Mouse (Mus musculus): Measurements from ENCODE around the gene Tmed10.

Tmed10 gene

DNA sequence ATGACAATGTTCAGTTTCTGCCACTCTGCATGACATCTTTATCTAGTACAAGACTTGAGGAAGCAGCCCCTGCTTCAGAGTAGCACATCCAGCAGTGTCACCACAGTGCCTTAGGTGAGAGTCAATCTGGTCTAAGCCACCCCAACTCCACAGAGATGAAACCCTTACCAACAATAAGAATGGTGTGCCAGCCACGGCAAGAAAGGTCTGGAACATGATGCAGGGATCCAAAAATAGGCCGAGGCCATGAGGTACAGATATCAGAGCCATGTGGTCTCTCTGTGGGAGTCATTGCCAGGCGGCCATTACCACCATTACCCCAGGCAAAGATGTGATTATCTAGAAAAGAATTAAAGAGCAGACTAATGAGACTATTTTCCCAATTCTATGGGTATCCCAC, 66.0 kb downstream of the Tmed10 start:
- no peak for DNase-seq (ENCODE audit: low spot score in 2 of 2)

DNA sequence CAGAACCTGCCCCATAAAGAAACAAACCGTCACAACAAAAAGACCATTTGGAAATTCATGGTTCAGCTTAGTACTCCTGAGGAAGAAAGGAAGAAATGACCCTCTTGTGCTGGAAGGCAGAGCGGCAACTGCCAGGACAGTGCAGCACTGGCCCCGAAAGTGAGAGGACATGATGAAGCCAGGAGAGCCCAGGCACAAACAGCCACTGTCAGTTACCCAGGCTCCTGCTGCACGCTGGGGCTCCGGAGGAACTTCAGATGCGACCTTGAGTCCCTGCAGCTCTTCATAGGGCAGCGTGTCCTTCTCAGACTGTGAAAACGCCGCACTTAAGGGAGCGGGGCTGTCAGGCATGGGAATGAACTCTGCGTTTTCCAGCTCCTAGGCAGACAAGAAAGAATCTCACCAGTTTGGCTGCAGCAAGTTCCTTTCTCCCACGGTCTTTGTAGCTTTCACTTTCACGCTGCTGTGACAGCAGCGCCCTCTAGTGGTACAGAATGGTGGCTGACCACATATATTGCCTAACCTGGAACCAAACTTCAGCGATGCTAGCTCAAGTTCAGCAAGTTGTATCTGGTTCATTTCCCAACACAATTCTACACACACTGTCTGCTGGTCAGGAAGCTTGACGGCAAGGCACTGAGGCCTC, 69.3 kb downstream of the Tmed10 start:
- peak; percentile 57 to 80 for DNase-seq (ENCODE audit: low spot score in 2 of 2)

DNA sequence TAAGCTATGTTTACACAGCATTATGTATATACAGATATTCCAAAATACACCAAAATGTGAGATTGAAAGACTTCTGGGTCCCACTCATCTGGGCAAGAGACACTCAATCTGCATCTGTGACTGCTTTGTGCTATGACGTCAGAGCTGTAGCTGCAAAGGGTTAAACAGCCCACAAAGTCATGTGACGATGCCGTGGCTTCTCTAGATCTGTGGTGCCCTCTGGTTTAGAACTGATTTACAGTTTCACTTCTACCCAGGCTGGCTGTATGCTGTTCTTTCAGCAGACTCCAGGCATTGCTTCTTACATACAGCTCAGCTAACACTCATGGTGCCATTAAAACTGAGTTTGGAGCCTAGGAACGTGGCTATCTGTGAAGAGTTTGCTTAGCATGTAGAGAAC, 69.9 kb downstream of the Tmed10 start:
- DNase-seq (ENCODE audit: low spot score in 2 of 2), result no peak

DNA sequence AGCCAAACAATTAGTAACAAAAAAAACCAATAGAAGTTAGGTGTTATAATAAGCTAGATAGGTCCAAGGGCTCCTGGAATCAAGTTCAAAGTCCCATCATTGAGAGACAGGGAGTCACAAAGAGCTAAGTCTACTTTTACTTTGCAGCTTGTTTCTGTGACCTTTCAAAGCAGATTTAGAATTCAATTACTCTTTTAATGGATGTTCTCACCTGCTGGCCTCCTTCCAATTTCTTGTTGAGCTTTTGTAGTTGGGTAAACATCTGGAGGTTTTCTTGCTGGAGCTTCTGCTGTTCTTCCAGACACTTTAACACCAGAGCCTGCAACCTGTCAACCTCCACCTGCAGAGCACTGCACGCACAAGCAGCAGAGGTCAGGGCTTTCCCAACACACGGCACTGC, 71.4 kb downstream of the Tmed10 start:
- no peak for DNase-seq (ENCODE audit: low spot score in 2 of 2)

DNA sequence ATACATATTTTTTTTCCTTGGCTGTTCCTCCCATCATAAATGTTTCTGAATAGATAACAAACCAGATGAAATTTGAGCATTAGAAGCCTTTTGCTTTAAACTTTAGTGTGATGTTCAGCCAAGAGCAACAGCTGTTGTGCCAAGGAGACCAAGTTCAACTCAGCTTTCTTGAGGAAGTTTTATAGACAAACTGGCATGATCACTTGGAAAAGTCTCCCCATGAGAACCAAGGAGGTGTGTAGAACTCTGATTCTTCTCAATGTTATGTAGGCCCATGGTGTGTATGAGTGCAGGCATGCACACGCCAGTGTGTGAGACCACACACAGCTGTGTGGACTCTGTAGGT, 75.8 kb downstream of the Tmed10 start:
- DNase-seq (ENCODE audit: low spot score in 2 of 2), result no peak

DNA sequence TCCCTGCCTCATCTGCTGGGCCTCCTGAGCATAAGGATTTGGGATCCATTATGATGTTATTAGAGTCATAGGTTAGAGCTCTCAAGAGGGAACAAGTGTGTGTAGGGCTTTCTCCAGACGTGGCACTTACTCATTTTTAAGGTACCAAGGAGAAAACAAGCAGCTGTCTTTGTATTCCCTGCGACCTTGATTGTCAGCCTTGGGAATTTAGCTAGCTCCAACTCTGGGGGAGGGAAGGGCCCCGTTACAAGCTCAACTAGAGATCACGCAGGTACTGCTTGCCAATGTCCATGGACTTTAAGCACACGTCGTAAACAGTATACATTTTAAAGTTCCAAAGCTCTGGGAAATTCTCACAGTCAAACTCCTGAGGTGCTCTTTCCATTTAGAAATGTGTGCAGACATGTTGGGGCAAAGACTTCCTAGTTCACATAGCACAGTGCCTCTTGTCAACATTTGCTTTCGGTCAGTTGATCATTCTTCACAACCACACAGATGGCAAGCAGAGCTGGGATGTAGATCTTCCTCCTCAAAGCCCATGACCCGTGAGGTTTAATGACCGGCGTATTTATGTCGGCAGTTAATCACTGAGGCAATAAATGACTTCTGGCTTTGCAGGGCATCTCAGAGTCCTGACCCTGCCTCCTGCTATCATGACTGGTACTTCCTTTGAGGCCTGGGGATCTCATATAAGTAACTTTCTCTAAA, 76.4 kb downstream of the Tmed10 start:
- DNase-seq (ENCODE audit: low spot score in 2 of 2), result peak in 1 of 2 experiments; percentile 47

DNA sequence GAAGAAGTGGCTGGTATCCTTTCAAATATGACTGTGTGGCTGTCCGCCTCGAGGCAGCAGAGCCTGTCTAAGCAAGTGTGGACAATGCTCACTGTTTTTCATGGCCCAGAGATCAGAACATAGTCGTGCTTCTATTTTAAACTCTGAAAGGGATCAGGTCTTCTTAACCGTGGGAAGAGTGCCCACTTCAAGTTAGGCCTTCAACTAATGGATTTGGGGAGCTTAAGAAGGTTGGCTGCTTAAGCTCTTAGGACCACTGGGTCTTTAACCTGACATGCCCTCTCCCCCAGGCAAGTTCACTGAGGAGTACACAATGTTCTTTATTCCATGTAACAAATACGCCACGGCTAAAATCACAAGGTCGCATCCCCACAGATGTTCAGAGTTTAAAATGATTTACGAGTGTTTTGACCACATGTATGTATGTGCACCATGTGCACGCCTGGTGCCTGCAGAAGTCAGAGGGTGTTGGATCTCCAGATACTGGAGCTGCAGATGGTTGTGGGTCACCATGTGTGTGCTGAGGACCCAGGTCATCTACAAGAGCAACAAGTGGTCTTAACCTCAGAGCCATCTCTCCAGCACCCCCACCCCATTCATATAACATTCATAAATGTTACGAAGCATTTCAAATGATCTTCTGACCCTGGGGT, 77.2 kb downstream of the Tmed10 start:
- DNase-seq (ENCODE audit: low spot score in 2 of 2), result no peak

DNA sequence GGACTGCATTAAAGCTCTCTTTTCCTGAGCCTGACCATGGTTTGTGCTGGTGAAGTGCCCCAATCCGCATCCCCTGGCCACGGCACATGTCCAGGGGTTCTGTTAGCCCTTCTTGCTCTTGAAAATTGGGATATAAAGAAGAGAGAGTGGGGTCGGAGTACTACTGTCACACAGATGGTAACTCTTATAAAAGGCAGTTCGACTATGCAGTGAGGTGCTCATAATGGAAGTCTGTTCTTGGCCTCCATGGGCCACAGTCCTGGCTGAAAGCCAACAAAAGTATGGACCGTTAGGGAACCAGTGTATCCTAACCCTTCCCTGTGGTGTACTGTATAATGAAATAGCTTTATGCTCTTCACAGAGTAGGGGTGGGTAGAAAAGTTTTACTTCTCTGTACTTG, 77.7 kb downstream of the Tmed10 start:
- no peak for DNase-seq (ENCODE audit: low spot score in 2 of 2)

DNA sequence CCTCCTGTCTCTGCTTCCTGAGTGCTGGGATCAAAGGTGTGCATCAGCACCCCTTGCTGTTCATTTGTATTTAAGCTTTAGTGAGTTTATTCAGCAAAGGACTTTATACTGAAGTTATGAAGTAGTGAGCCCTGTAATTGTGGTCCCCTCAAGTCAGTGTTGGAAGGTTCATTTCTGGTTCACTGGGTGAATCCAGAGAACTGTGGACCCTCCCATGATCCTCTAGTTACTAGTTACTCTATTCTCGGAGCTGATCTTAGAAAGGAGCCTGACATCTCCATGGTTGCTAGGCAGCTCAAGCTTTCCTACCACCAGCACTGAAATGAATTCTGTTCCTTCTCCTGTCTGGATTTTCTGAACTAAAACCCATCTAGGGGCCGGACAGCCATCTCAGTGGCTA, 79.1 kb downstream of the Tmed10 start:
- no peak for DNase-seq (ENCODE audit: low spot score in 2 of 2)

DNA sequence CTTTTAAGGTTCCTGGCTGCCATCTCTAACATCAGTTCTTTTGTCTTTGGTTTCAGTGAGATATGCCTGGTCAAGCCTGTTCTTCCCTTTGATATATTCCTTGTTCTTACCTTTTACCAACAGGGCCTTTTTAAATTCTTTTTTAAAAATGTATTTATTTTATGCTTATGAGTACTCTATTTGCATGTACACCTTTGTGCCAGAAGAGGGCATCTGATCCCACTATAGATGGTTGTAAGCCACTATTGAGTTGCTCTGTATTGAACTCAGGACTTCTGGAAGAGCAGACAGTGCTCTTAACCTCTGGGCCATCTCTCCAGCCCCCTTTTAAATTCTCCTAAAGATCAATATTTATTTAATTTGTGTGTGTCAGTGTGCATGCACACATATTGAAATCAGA, 81.7 kb downstream of the Tmed10 start:
- no peak for DNase-seq (ENCODE audit: low spot score in 2 of 2)

DNA sequence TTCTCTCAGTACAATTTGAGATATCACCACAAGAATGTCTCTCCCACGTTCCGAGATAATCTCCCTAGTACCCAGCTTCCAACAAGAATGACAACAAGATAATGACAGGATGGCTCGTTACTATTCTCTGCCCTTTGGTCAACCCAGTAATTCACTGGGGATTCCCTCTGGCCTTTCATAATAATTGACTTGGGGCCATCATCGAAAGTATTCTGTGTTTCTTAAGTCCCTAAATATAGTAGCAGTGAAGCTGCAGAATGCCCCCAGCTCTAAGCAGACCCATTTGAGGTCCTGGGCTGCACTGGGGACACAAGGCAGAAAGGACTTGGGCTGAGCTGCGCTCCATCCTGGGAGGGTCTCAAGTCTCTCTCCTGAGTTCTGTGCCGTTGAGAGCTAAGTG, 82.4 kb downstream of the Tmed10 start:
- no peak for DNase-seq (ENCODE audit: low spot score in 2 of 2)

DNA sequence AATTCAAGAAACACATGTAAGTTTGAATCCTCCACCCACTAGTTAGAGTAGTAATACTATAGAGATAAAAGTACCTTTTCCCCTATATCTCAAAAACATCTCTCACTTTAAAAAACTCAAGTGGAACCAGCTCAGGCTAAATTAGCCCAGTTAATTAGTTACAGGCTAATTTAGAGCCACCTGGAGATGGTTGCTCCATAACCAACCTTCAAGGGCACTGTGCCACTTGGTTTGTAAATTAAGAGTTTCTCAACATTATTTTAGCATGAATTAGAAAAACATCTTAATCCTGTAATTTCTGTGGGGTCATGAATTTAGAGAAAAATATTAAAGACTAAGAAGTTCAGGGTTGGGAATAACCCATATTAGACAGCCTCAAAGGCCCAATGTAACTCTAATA, 83.1 kb downstream of the Tmed10 start:
- no peak for DNase-seq (ENCODE audit: low spot score in 2 of 2)

DNA sequence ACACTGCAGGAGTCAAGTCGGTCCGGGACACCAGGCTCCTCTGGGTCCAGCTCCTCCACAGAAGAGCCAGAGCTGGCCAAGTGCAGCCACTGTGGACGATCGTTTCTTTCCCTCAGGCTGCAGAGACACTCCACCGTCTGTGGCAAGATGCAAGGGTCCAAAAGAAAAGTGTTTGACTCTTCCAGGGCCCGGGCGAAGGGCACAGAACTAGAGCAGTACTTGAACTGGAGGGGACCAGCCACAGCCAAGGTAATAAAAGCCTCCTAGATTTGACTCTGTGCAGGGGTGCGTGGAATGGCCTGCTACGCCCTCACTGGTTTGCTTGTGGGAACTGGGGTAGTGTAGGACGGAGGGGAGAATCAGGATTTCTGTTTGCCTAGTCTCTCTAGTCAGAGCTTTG, 84.0 kb downstream of the Tmed10 start:
- no peak for DNase-seq (ENCODE audit: low spot score in 2 of 2)

All from urinary bladder, adult 18-20 months (tissue).